Mouse (Mus musculus): ENCODE measurements around the gene Uspl1.

GRCm38 (mm10) chr5:149183721-149184103 is 438 bp upstream of the Uspl1 start:
- TF ChIP-seq POLR2A (IDR thresholded peaks at IDR 0.05; ENCODE audit: low read depth, low read length) (no peak), CTCF (IDR thresholded peaks at IDR 0.05; ENCODE audit: extremely low read depth, insufficient read depth, insufficient read length, insufficient replicate concordance) (no peak)
